In the genomic region with DNA sequence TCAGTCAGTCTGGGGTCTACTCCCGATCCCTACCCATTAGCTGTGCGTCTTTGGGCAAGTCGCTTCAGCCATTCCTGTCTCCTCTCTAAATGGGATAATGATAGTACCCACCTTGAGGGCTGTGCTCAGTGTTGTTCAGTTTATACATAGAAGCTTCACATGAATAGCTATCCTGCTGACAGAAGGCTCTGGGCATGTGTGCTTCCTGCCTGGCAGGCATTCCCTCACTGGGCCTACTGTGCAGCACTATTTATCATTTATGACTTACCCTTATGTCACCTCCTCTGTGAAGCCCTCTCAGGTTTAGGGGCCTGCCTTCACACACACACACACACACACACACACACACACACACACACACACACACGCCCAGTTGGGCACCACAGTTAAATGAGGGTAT, we compare ENCODE assay signal across 16 mouse cellular contexts. TPM values are rescaled to one million over a fixed set of nuclear protein-coding genes. Genes with fewer than 3 reads are reported as not detected.
"Had no signal": no experiment of that assay in that cellular context is flagged by ENCODE, and none has a peak within 500 bp of the region (broad histone marks: within the 10 kb centered on the region; RNA-seq: fewer than 3 reads in every experiment).

No protein-coding gene starts in this region.

- H3K27me3 ChIP-seq: neural tube, embryonic 12.5 days; neural tube, embryonic 13.5 days; neural tube, embryonic 15.5 days; stomach, embryonic 15.5 days had no signal

- H3K4me3 ChIP-seq: neural tube, embryonic 12.5 days; neural tube, embryonic 13.5 days; neural tube, embryonic 15.5 days; stomach, embryonic 15.5 days had no signal

- H3K27ac ChIP-seq: neural tube, embryonic 12.5 days; neural tube, embryonic 13.5 days; neural tube, embryonic 15.5 days; stomach, embryonic 15.5 days had no signal

- H3K36me3 ChIP-seq: neural tube, embryonic 12.5 days; neural tube, embryonic 13.5 days; neural tube, embryonic 15.5 days; stomach, embryonic 15.5 days had no signal

- DNase-seq: retina, postnatal 1 day; right cerebral cortex, adult 18-20 months; right cerebral cortex, postnatal 14 days; right cerebral cortex, postnatal 4 days; spleen, adult 18-20 months; thymus, adult 18-20 months; thymus, adult 2 months; thymus, postnatal 14 days; thymus, postnatal 25 days; thymus, postnatal 36 days; thymus, postnatal 4 days had no signal

RNA-seq across cellular contexts. Expression of a gene that starts 50.2 kb away (rescaled TPM):
- polyA plus RNA-seq: neural tube, embryonic 12.5 days; stomach, embryonic 14.5 days had no signal
